Mouse (Mus musculus): Measurements from ENCODE around the gene Cirbp.
"Not testable (repeated sequence)": the region's sequence is repeated elsewhere in the genome, so short reads cannot be mapped to it uniquely, and the experiment has no call there.

Gene Cirbp

GRCm38 (mm10) chr10:80180823-80181222 lies 15.0 kb downstream of the Cirbp start:
- DNase-seq: no peak

- DNase-seq: no peak
These were observed 16.8 kb downstream of the Cirbp start for GRCm38 (mm10) chr10:80182547-80182946.

- DNase-seq: no peak
These were observed 20.9 kb downstream of the Cirbp start for GRCm38 (mm10) chr10:80186649-80187048.

- no peak for DNase-seq
These were observed 22.0 kb downstream of the Cirbp start for GRCm38 (mm10) chr10:80187739-80188138.

- no peak for DNase-seq
These were observed 22.8 kb downstream of the Cirbp start for GRCm38 (mm10) chr10:80188453-80189024.

- no peak for DNase-seq
These were observed 24.2 kb downstream of the Cirbp start for GRCm38 (mm10) chr10:80189999-80190398.

GRCm38 (mm10) chr10:80190491-80191051 lies 24.8 kb downstream of the Cirbp start:
- peak; percentile 46 for DNase-seq

GRCm38 (mm10) chr10:80193976-80194375 lies 28.2 kb downstream of the Cirbp start:
- DNase-seq: no peak

- no peak for DNase-seq
These were observed 28.7 kb downstream of the Cirbp start for GRCm38 (mm10) chr10:80194441-80194840.

GRCm38 (mm10) chr10:80196167-80196566 lies 30.4 kb downstream of the Cirbp start:
- DNase-seq: no peak

GRCm38 (mm10) chr10:80196778-80197581 lies 31.2 kb downstream of the Cirbp start:
- DNase-seq: no peak

GRCm38 (mm10) chr10:80199440-80200008 lies 33.7 kb downstream of the Cirbp start:
- peak; percentile 91 for DNase-seq

- DNase-seq: no peak
These were observed 34.7 kb downstream of the Cirbp start for GRCm38 (mm10) chr10:80200485-80200884.

- no peak for DNase-seq
These were observed 38.3 kb downstream of the Cirbp start for GRCm38 (mm10) chr10:80204055-80204454.

- DNase-seq: no peak
These were observed 41.4 kb downstream of the Cirbp start for GRCm38 (mm10) chr10:80207201-80207600.

- no peak for DNase-seq
These were observed 41.9 kb downstream of the Cirbp start for GRCm38 (mm10) chr10:80207676-80208075.

- DNase-seq: no peak
These were observed 42.5 kb downstream of the Cirbp start for GRCm38 (mm10) chr10:80208248-80208647.

GRCm38 (mm10) chr10:80208841-80209371 lies 43.1 kb downstream of the Cirbp start:
- DNase-seq: no peak

GRCm38 (mm10) chr10:80211547-80212103 lies 45.8 kb downstream of the Cirbp start:
- DNase-seq: not testable (repeated sequence)

GRCm38 (mm10) chr10:80215048-80215772 lies 49.4 kb downstream of the Cirbp start:
- no peak for DNase-seq

- no peak for DNase-seq
These were observed 54.9 kb downstream of the Cirbp start for GRCm38 (mm10) chr10:80220676-80221075.

All from kidney, postnatal 14 days (tissue).